Mouse (Mus musculus): ENCODE measurements around the gene Gm49510. TPM values are rescaled to one million over a fixed set of nuclear protein-coding genes. Genes with fewer than 3 reads are reported as not detected.
"Not testable (repeated sequence)": the region's sequence is repeated elsewhere in the genome, so short reads cannot be mapped to it uniquely, and the experiment has no call there.

The Gm49510 gene
- total and polyA plus RNA-seq, 3 experiments, result 0.17 to 0.27 TPM; not detected in 1

DNA sequence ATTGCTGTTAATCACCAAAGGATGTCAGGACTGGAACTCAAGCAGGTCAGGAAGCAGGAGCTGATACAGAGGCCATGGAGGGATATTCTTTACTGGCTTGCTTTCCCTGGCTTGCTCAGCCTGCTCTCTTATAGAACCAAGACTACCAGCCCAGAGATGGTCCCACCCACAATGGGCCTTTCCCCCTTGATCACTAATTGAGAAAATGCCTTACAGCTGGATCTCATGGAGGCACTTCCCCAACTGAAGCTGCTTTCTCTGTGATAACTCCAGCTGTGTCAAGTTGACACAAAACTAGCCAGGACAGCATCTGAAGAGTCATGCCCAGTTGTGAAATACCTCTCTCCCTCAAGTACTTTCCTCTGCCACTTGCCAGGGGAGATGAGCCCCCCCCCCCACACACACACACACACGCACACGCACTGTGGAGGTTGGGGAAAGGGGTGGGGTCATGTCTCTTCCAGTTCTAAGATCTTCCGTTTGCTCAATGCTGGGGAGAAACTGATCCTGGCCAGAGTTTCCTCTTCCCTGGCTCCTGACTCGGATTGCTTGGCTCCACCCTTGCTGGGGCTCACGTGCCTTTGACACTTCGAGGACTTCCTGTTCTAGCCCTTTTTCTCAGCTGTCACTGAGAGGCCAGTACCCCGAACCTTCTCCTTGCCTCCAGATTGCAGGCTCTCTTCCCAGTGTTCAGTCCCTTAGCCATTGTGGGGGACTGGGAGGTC is 20.5 kb upstream of the Gm49510 start:
- H3K9ac ChIP-seq (ENCODE audit: control insufficient read depth, low read depth, low read length, poor library complexity, severe bottlenecking); H3K9me3 ChIP-seq (replicated peaks; ENCODE audit: insufficient read depth, low read length); H3K27me3 ChIP-seq (ENCODE audit: control insufficient read depth in 1 of 2, insufficient read depth in 2 of 2, low read length in 2 of 2); H3K79me2 ChIP-seq (ENCODE audit: control insufficient read depth, insufficient read depth, low read length, poor library complexity); H3K27ac ChIP-seq (ENCODE audit: control insufficient read depth, low read depth, low read length); H3K36me3 ChIP-seq (ENCODE audit: control insufficient read depth in 1 of 2, insufficient read depth in 2 of 2, low read length in 2 of 2); H3K4me1 ChIP-seq (ENCODE audit: control insufficient read depth in 1 of 2, insufficient read depth in 2 of 2, low read length in 2 of 2); H3K4me3 ChIP-seq (ENCODE audit: control insufficient read depth in 1 of 2, insufficient read depth in 1 of 2, low read depth in 2 of 2, low read length in 2 of 2): not testable (repeated sequence)
- peak; percentile 58 for DNase-seq (ENCODE audit: low read depth, low spot score)
- TF ChIP-seq SIN3A (IDR thresholded peaks at IDR 0.05; ENCODE audit: low read length), result peak; percentile 60
- TF ChIP-seq MAX (IDR thresholded peaks at IDR 0.05; ENCODE audit: low read length), result peak; percentile 80
- TF ChIP-seq ELF1 (IDR thresholded peaks at IDR 0.05; ENCODE audit: low read depth, low read length), result peak; percentile 22; the same call in 1 of the 2 replicates
- TF ChIP-seq BHLHE40 (IDR thresholded peaks at IDR 0.05; ENCODE audit: borderline replicate concordance, low read depth, low read length), result peak; percentile 93
- TF ChIP-seq USF1 (IDR thresholded peaks at IDR 0.05; ENCODE audit: low read depth, low read length), result peak; percentile 78
- TF ChIP-seq MXI1 (IDR thresholded peaks at IDR 0.05; ENCODE audit: low read depth, low read length), result peak; percentile 71

DNA sequence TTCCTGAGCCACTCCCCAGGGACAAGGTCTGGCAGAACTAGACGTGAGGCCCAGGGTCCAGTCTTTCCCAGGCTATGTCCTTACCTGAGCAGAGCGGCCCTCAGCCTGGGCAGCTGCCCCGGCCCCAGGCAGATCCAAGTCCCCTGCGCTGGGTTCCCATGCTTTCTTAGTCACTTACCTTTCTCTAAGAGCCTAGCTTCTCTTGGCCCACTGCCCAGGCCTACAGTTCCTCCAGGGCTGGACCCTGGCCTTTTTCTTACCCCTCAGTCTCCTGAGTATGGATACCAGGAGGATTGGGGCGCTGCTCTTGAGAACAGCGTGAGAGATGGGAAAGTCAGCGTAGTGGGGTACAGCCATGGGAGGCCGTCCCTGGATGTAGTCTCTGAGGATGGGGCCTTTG is 19.0 kb upstream of the Gm49510 start:
- Histone ChIP-seq H3K79me2 (ENCODE audit: control insufficient read depth, insufficient read depth, low read length, poor library complexity) (peaks cover 9% of the 10 kb centered on the region), H3K4me3 (ENCODE audit: control insufficient read depth in 1 of 2, insufficient read depth in 1 of 2, low read depth in 2 of 2, low read length in 2 of 2) (no peak overlapping the region), H3K27ac (ENCODE audit: control insufficient read depth, low read depth, low read length) (no peak overlapping the region), H3K36me3 (ENCODE audit: control insufficient read depth in 1 of 2, insufficient read depth in 2 of 2, low read length in 2 of 2) (peaks cover 0 to 8% of the 10 kb centered on the region in 2 experiments; a peak in 2 of 4 replicates), H3K27me3 (ENCODE audit: control insufficient read depth in 1 of 2, insufficient read depth in 2 of 2, low read length in 2 of 2) (no peaks in the 10 kb centered on the region), H3K9me3 (replicated peaks; ENCODE audit: insufficient read depth, low read length) (no peaks in the 10 kb centered on the region), H3K4me1 (ENCODE audit: control insufficient read depth in 1 of 2, insufficient read depth in 2 of 2, low read length in 2 of 2) (peaks cover 0 to 6% of the 10 kb centered on the region in 2 experiments; a peak in 2 of 4 replicates), H3K9ac (ENCODE audit: control insufficient read depth, low read depth, low read length, poor library complexity, severe bottlenecking) (no peak overlapping the region)
- no peak for DNase-seq (ENCODE audit: low read depth, low spot score)
- TF ChIP-seq CHD2 (IDR thresholded peaks at IDR 0.05; ENCODE audit: low read length) (no peak), MXI1 (IDR thresholded peaks at IDR 0.05; ENCODE audit: low read depth, low read length) (no peak), POLR2A (IDR thresholded peaks at IDR 0.05; ENCODE audit: control insufficient read depth in 1 of 2, insufficient read depth in 1 of 2, low read depth in 1 of 2, low read length in 2 of 2, poor library complexity in 1 of 2) (no peak), EP300 (IDR thresholded peaks at IDR 0.05; ENCODE audit: low read depth in 1 of 2, low read length in 2 of 2) (no peak), ELF1 (IDR thresholded peaks at IDR 0.05; ENCODE audit: low read depth, low read length) (no peak), TCF12 (IDR thresholded peaks at IDR 0.05; ENCODE audit: low read depth, low read length) (no peak), USF1 (IDR thresholded peaks at IDR 0.05; ENCODE audit: low read depth, low read length) (no peak), MAZ (IDR thresholded peaks at IDR 0.05; ENCODE audit: low read depth, low read length) (no peak), HCFC1 (IDR thresholded peaks at IDR 0.05; ENCODE audit: low read depth, low read length) (no peak), RAD21 (IDR thresholded peaks at IDR 0.05; ENCODE audit: low read depth, low read length) (no peak), RCOR1 (IDR thresholded peaks at IDR 0.05; ENCODE audit: low read depth, low read length) (no peak), MAX (IDR thresholded peaks at IDR 0.05; ENCODE audit: low read length) (no peak), KAT2A (conservative IDR thresholded peaks at IDR 0.05; ENCODE audit: low read depth, low read length) (no peak), JUND (IDR thresholded peaks at IDR 0.05; ENCODE audit: low read depth, low read length) (no peak), POLR2AphosphoS5 (IDR thresholded peaks at IDR 0.05; ENCODE audit: borderline replicate concordance, low read depth, low read length) (no peak), BHLHE40 (IDR thresholded peaks at IDR 0.05; ENCODE audit: borderline replicate concordance, low read depth, low read length) (no peak), SIN3A (IDR thresholded peaks at IDR 0.05; ENCODE audit: low read length) (no peak), NRF1 (IDR thresholded peaks at IDR 0.05; ENCODE audit: insufficient read depth, low read depth, low read length, poor library complexity, severe bottlenecking) (no peak), ETS1 (IDR thresholded peaks at IDR 0.05; ENCODE audit: low read depth, low read length) (no peak)

Measured in MEL (cell line).